Comparison of ENCODE assay signal across 16 mouse cellular contexts in the genomic region with DNA sequence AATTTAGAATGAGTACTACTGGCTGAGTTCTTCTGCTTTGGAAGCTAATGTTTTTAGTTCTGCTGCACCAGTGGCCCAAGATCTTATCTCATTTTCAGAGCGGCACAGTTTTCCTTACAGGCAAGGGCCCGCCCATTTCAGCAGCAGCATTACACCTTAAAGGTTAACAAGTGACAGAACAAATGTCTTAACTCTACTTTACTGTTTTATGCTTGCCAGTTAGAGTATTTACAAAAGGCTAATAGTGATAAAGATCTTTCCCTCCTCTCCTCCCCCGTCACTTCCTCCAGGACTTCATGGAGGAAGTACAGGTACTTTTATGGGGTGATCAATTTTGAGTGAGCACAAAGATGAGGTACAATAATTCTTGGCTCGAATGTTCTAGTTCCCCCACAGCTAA. TPM values are rescaled to one million over a fixed set of nuclear protein-coding genes. Genes with fewer than 3 reads are reported as not detected.
DNase-seq lines count a peak whose midpoint lies in the region; ATAC-seq and TF ChIP-seq lines count a peak whose summit lies in the region.
"Had no signal": no experiment of that assay in that cellular context is flagged by ENCODE, and none has a peak within 500 bp of the region (broad histone marks: within the 10 kb centered on the region; RNA-seq: fewer than 3 reads in every experiment).

No protein-coding gene starts in this region.

- no peak for TF ChIP-seq CTCF in kidney, postnatal 0 days (IDR thresholded peaks at IDR 0.05; ENCODE audit: low read depth)
- no peak for TF ChIP-seq CTCF in bone marrow macrophage, adult 2 months (IDR thresholded peaks at IDR 0.05; ENCODE audit: low read depth, low read length)

- H3K9ac ChIP-seq in kidney, postnatal 0 days (ENCODE audit: low read depth, low read length): no peak overlapping the region
- H3K9ac ChIP-seq in hindbrain, embryonic 12.5 days: no peak overlapping the region
- H3K9ac ChIP-seq: liver, embryonic 14.5 days had no signal

- no peak overlapping the region for H3K4me3 ChIP-seq in kidney, postnatal 0 days (replicated peaks; ENCODE audit: low read depth, low read length)
- no peak overlapping the region for H3K4me3 ChIP-seq in bone marrow macrophage, adult 2 months (ENCODE audit: insufficient read depth, low read length)
- no peak overlapping the region for H3K4me3 ChIP-seq in hindbrain, embryonic 12.5 days
- H3K4me3 ChIP-seq: limb, embryonic 10.5 days; megakaryocyte, embryonic 14.5 days had no signal

- no peaks in the 10 kb centered on the region for H3K27me3 ChIP-seq in kidney, postnatal 0 days (ENCODE audit: insufficient read depth, low read length)
- no peaks in the 10 kb centered on the region for H3K27me3 ChIP-seq in hindbrain, embryonic 12.5 days
- H3K27me3 ChIP-seq: megakaryocyte, embryonic 14.5 days had no signal

- no peak for ATAC-seq in kidney, postnatal 0 days (replicated peaks; ENCODE audit: low FRiP score, low read depth)
- 0 out of 2 replicates have a peak, but pooled peaks have one; percentile 20 for ATAC-seq in megakaryocyte progenitor cell, adult 5-6 weeks (replicated peaks; ENCODE audit: poor library complexity)
- ATAC-seq in hindbrain, embryonic 12.5 days (ENCODE audit: low FRiP score): no peak

- peak; percentile 14 for DNase-seq in kidney, postnatal 0 days (ENCODE audit: low spot score)
- DNase-seq in kidney, postnatal 4 days: no peak
- DNase-seq in induced T-regulatory cell, adult 2 months (ENCODE audit: low read depth): peak; percentile 10
- DNase-seq in cerebellum, postnatal 25 days: no peak
- DNase-seq: adrenal gland, postnatal 36 days; cerebellum, adult 2 months; gastrocnemius, postnatal 10 days; layer of hippocampus, postnatal 36 days; midbrain, embryonic 14.5 days; thymus, postnatal 36 days had no signal

- no peaks in the 10 kb centered on the region for H3K9me3 ChIP-seq in kidney, postnatal 0 days (replicated peaks; ENCODE audit: low read length)
- no peaks in the 10 kb centered on the region for H3K9me3 ChIP-seq in hindbrain, embryonic 12.5 days (replicated peaks)
- H3K9me3 ChIP-seq: limb, embryonic 10.5 days; megakaryocyte, embryonic 14.5 days had no signal

- no peaks in the 10 kb centered on the region for H3K4me1 ChIP-seq in kidney, postnatal 0 days (replicated peaks; ENCODE audit: insufficient read depth, low read length)
- peaks cover 25% of the 10 kb centered on the region for H3K4me1 ChIP-seq in bone marrow macrophage, adult 2 months (ENCODE audit: control insufficient read depth, insufficient read depth, low read length)
- peaks cover 10% of the 10 kb centered on the region for H3K4me1 ChIP-seq in hindbrain, embryonic 12.5 days
- H3K4me1 ChIP-seq: megakaryocyte, embryonic 14.5 days had no signal

- H3K36me3 ChIP-seq in kidney, postnatal 0 days (ENCODE audit: insufficient read depth, low read length): peaks cover 17% of the 10 kb centered on the region
- H3K36me3 ChIP-seq in hindbrain, embryonic 12.5 days: peaks cover 10% of the 10 kb centered on the region

- H3K27ac ChIP-seq in kidney, postnatal 0 days: no peak overlapping the region
- H3K27ac ChIP-seq in bone marrow macrophage, adult 2 months (ENCODE audit: insufficient read depth, low read depth, low read length): peak overlapping the region; percentile 61
- no peak overlapping the region for H3K27ac ChIP-seq in hindbrain, embryonic 12.5 days
- H3K27ac ChIP-seq: limb, embryonic 10.5 days; liver, embryonic 14.5 days had no signal

- H3K4me2 ChIP-seq in kidney, postnatal 0 days (ENCODE audit: low read length): no peak overlapping the region
- no peak overlapping the region for H3K4me2 ChIP-seq in hindbrain, embryonic 12.5 days (replicated peaks)

- 41% methylated on average over 4 of the region's 4 CpGs for WGBS in kidney, postnatal 0 days
- 84% methylated on average over 4 of the region's 4 CpGs for WGBS in hindbrain, embryonic 12.5 days

- no peak for TF ChIP-seq POLR2A in bone marrow macrophage, adult 2 months (IDR thresholded peaks at IDR 0.05; ENCODE audit: borderline replicate concordance, low read depth, low read length)

RNA-seq across cellular contexts. Expression of a gene that starts 36.9 kb away (rescaled TPM):
- 58.0 and 59.8 TPM in 2 replicates for polyA plus RNA-seq in kidney, postnatal 0 days (2015; fragmentation: Nextera tagmentation; extraction: Ambion mirVana)
- 85.6 and 93.5 TPM in 2 replicates for polyA plus RNA-seq in bone marrow macrophage, adult 2 months (2012; ENCODE audit: insufficient read depth, insufficient read length, missing spikeins)
- 52.7 and 57.8 TPM in 2 replicates for total RNA-seq in megakaryocyte progenitor cell, adult 5-6 weeks (2015)
- total RNA-seq in megakaryocyte progenitor cell, adult 5-6 weeks (2017): 58.0 and 87.0 TPM in 2 replicates
- polyA plus RNA-seq in hindbrain, embryonic 12.5 days (2016; fragmentation: Nextera tagmentation; extraction: Ambion mirVana): 83.0 and 90.7 TPM in 2 replicates

RNA-seq across cellular contexts. Expression of a gene that starts 36.9 kb away (rescaled TPM):
- 23.7 and 27.6 TPM in 2 replicates for polyA plus RNA-seq in kidney, postnatal 0 days (2015; fragmentation: Nextera tagmentation; extraction: Ambion mirVana)
- 4.8 and 5.8 TPM in 2 replicates for polyA plus RNA-seq in bone marrow macrophage, adult 2 months (2012; ENCODE audit: insufficient read depth, insufficient read length, missing spikeins)
- 0.32 and 1.7 TPM in 2 replicates for total RNA-seq in megakaryocyte progenitor cell, adult 5-6 weeks (2015)
- total RNA-seq in megakaryocyte progenitor cell, adult 5-6 weeks (2017): 0.33 and 2.0 TPM in 2 replicates
- polyA plus RNA-seq in hindbrain, embryonic 12.5 days (2016; fragmentation: Nextera tagmentation; extraction: Ambion mirVana): 5.0 and 6.2 TPM in 2 replicates

RNA-seq across cellular contexts. Expression of a gene that starts 47.4 kb away (rescaled TPM):
- 167 and 169 TPM in 2 replicates for polyA plus RNA-seq in kidney, postnatal 0 days (2015; fragmentation: Nextera tagmentation; extraction: Ambion mirVana)
- 81.3 and 90.9 TPM in 2 replicates for polyA plus RNA-seq in bone marrow macrophage, adult 2 months (2012; ENCODE audit: insufficient read depth, insufficient read length, missing spikeins)
- total RNA-seq in megakaryocyte progenitor cell, adult 5-6 weeks (2015): 97.9 and 123 TPM in 2 replicates
- total RNA-seq in megakaryocyte progenitor cell, adult 5-6 weeks (2017): 65.7 and 68.2 TPM in 2 replicates
- polyA plus RNA-seq in hindbrain, embryonic 12.5 days (2016; fragmentation: Nextera tagmentation; extraction: Ambion mirVana): 184 and 198 TPM in 2 replicates

Comparison
In these comparisons a context has a peak if more than half of its experiments do, and no peak if none do; other contexts are left out.
1. DNase-seq: peak in kidney, postnatal 0 days (single experiment) and induced T-regulatory cell, adult 2 months (single experiment); none in kidney, postnatal 4 days (0 of 2) and cerebellum, postnatal 25 days (0 of 2).